ENCODE assay signal across 17 mouse cellular contexts in the genomic region with DNA sequence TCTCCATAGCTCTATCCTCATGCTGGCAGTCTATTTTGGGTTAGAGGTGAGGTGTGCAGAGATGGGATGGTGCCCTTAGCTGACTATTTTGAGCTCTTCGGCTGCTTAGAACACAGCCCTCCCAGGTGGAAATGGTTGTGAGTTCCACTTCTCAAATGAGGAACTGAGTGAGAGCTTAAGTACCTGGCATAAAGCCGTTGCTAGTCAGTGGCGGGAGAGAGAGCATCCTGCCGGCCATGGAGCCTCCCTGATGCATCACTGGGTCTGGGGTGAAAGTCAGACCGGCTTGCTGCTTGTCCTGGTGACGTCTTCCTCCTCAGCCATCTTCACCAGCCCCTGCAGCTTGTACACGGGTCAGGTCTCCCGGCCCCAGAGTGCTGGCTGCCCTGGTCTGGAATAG. TPM values are rescaled to one million over a fixed set of nuclear protein-coding genes. Genes with fewer than 3 reads are reported as not detected.
DNase-seq lines count a peak whose midpoint lies in the region; ATAC-seq and TF ChIP-seq lines count a peak whose summit lies in the region.
"Had no signal": no experiment of that assay in that cellular context is flagged by ENCODE, and none has a peak within 500 bp of the region (broad histone marks: within the 10 kb centered on the region; RNA-seq: fewer than 3 reads in every experiment).

No protein-coding gene starts in this region.

- H3K36me3 ChIP-seq in heart, embryonic 16.5 days (ENCODE audit: control insufficient read depth, insufficient read depth): no peaks in the 10 kb centered on the region
- 0 out of 2 replicates have a peak, but pooled peaks cover 3% of the 10 kb centered on the region for H3K36me3 ChIP-seq in liver, embryonic 15.5 days (replicated peaks)
- H3K36me3 ChIP-seq: embryonic facial prominence, embryonic 12.5 days; limb, embryonic 12.5 days; lung, embryonic 15.5 days had no signal

- H3K4me1 ChIP-seq in heart, embryonic 16.5 days (ENCODE audit: control insufficient read depth, insufficient read depth, low read length): peaks cover 63% of the 10 kb centered on the region
- H3K4me1 ChIP-seq in bone marrow, adult 2 months (ENCODE audit: control insufficient read depth, insufficient read depth, low read length): peaks cover 10% of the 10 kb centered on the region
- peaks cover 93% of the 10 kb centered on the region for H3K4me1 ChIP-seq in liver, embryonic 15.5 days (replicated peaks)

- no peak overlapping the region; the same call in 1 of the 2 replicates for H3K9ac ChIP-seq in heart, embryonic 16.5 days (ENCODE audit: low read length)
- H3K9ac ChIP-seq in liver, embryonic 15.5 days: no peak overlapping the region
- H3K9ac ChIP-seq: embryonic facial prominence, embryonic 12.5 days; lung, embryonic 15.5 days had no signal

- no peak for TF ChIP-seq CTCF in gastrocnemius, adult 2 months (IDR thresholded peaks at IDR 0.05)
- TF ChIP-seq CTCF in bone marrow, adult 2 months (IDR thresholded peaks at IDR 0.05; ENCODE audit: control insufficient read depth, insufficient read depth, low read length): no peak

- no peak for DNase-seq in gastrocnemius, adult 2 months
- DNase-seq in gastrocnemius, adult 8-10 months (ENCODE audit: low spot score in 2 of 2): no peak
- DNase-seq in heart, postnatal 10 days: no peak
- DNase-seq: adrenal gland, postnatal 10 days; gastrocnemius, postnatal 36 days had no signal

- H3K4me2 ChIP-seq in heart, embryonic 16.5 days (ENCODE audit: low read depth, low read length): no peak overlapping the region
- no peak overlapping the region for H3K4me2 ChIP-seq in liver, embryonic 15.5 days
- H3K4me2 ChIP-seq: embryonic facial prominence, embryonic 12.5 days; limb, embryonic 12.5 days; lung, embryonic 15.5 days had no signal

- intact Hi-C loops in gastrocnemius, adult 2 months (cut with DNase I): no loop called here
- intact Hi-C loops in heart, postnatal 10 days (cut with DNase I): no loop called here

- TF ChIP-seq POLR2A in bone marrow, adult 2 months (IDR thresholded peaks at IDR 0.05; ENCODE audit: borderline replicate concordance, control insufficient read depth, low read depth, low read length): no peak

- ATAC-seq in heart, embryonic 16.5 days (replicated peaks; ENCODE audit: extremely low read depth, insufficient read depth, low FRiP score): no peak
- ATAC-seq in liver, embryonic 15.5 days (ENCODE audit: insufficient read depth): no peak
- ATAC-seq in erythroid progenitor cell, adult 5-6 weeks (replicated peaks; ENCODE audit: low FRiP score, poor library complexity, severe bottlenecking): no peak
- no peak for ATAC-seq in erythroblast, adult 5-6 weeks (replicated peaks; ENCODE audit: low FRiP score, poor library complexity, severe bottlenecking)
- ATAC-seq: hindbrain, embryonic 16.5 days; intestine, postnatal 0 days; midbrain, embryonic 16.5 days had no signal

- WGBS in heart, embryonic 16.5 days: 62% methylated on average over 8 of the region's 8 CpGs
- 46% methylated on average over 8 of the region's 8 CpGs for WGBS in bone marrow, adult 2 months
- 70% methylated on average over 8 of the region's 8 CpGs for WGBS in liver, embryonic 15.5 days (ENCODE audit: insufficient replicate concordance)

- H3K27ac ChIP-seq in gastrocnemius, adult 2 months: peak overlapping the region; percentile 79
- peak overlapping the region; percentile 21; the same call in 1 of the 2 replicates for H3K27ac ChIP-seq in heart, embryonic 16.5 days (ENCODE audit: low read length)
- H3K27ac ChIP-seq in bone marrow, adult 2 months (ENCODE audit: control insufficient read depth, insufficient read depth, low read depth, low read length, poor library complexity): peak overlapping the region; percentile 62
- H3K27ac ChIP-seq in liver, embryonic 15.5 days (replicated peaks): peak overlapping the region; percentile 45
- H3K27ac ChIP-seq: embryonic facial prominence, embryonic 12.5 days; kidney, postnatal 0 days; limb, embryonic 12.5 days; lung, embryonic 15.5 days had no signal

- no peak overlapping the region for H3K4me3 ChIP-seq in gastrocnemius, adult 2 months
- no peak overlapping the region for H3K4me3 ChIP-seq in heart, embryonic 16.5 days (ENCODE audit: low read length)
- no peak overlapping the region for H3K4me3 ChIP-seq in bone marrow, adult 2 months (replicated peaks; ENCODE audit: control insufficient read depth, low read depth, low read length)
- no peak overlapping the region for H3K4me3 ChIP-seq in liver, embryonic 15.5 days (replicated peaks)
- H3K4me3 ChIP-seq: embryonic facial prominence, embryonic 12.5 days; limb, embryonic 12.5 days; lung, embryonic 15.5 days had no signal

- no peaks in the 10 kb centered on the region for H3K27me3 ChIP-seq in heart, embryonic 16.5 days (ENCODE audit: control insufficient read depth, insufficient read depth, low read length)
- no peaks in the 10 kb centered on the region for H3K27me3 ChIP-seq in liver, embryonic 15.5 days
- H3K27me3 ChIP-seq: embryonic facial prominence, embryonic 12.5 days; limb, embryonic 12.5 days; lung, embryonic 15.5 days had no signal

- no peaks in the 10 kb centered on the region for H3K9me3 ChIP-seq in heart, embryonic 16.5 days (replicated peaks; ENCODE audit: control insufficient read depth, low read length)
- H3K9me3 ChIP-seq in liver, embryonic 15.5 days (replicated peaks): no peaks in the 10 kb centered on the region
- H3K9me3 ChIP-seq: embryonic facial prominence, embryonic 12.5 days; limb, embryonic 12.5 days; lung, embryonic 15.5 days had no signal

RNA-seq across cellular contexts. Expression of gene Slc9a1, which starts 28.5 kb away (rescaled TPM):
- total RNA-seq in gastrocnemius, adult 2 months (2021): 10 to 100 TPM in 1 of 2 experiments, 1 to 10 TPM in 1; 8.1 to 11.7 TPM
- 1 to 10 TPM; 6.9 to 9.8 (median 8.4) TPM for total RNA-seq in gastrocnemius, adult 8-10 months (2022)
- 7.2 and 8.1 TPM in 2 replicates for polyA plus RNA-seq in heart, embryonic 16.5 days (2015; fragmentation: Nextera tagmentation; extraction: Ambion mirVana)
- total RNA-seq in heart, postnatal 10 days (2021): 10 to 100 TPM; 21.4 to 24.2 TPM
- polyA plus RNA-seq in bone marrow, adult 2 months (2011; ENCODE audit: insufficient read depth, insufficient read length, low replicate concordance, missing spikeins): 16.6 and 31.3 TPM in 2 replicates
- 2.9 and 3.0 TPM in 2 replicates for polyA plus RNA-seq in liver, embryonic 15.5 days (2015; fragmentation: Nextera tagmentation; extraction: Ambion mirVana)
- total RNA-seq in erythroid progenitor cell, adult 5-6 weeks (2015; ENCODE audit: low replicate concordance): 15.9 and 18.4 TPM in 2 replicates
- 13.5 and 13.7 TPM in 2 replicates for total RNA-seq in erythroid progenitor cell, adult 5-6 weeks (2017; ENCODE audit: low replicate concordance)
- 6.5 and 9.8 TPM in 2 replicates for total RNA-seq in erythroblast, adult 5-6 weeks (2015; ENCODE audit: low replicate concordance)
- total RNA-seq in erythroblast, adult 5-6 weeks (2017; ENCODE audit: low replicate concordance): 5.9 and 8.3 TPM in 2 replicates

RNA-seq across cellular contexts. Expression of gene Wdtc1, which starts 44.7 kb away (rescaled TPM):
- total RNA-seq in gastrocnemius, adult 2 months (2021): 10 to 100 TPM; 86.7 to 93.4 TPM
- 100 to 1,000 TPM in 2 of 4 experiments, 10 to 100 TPM in 2; 85.4 to 104 (median 95.3) TPM for total RNA-seq in gastrocnemius, adult 8-10 months (2022)
- polyA plus RNA-seq in heart, embryonic 16.5 days (2015; fragmentation: Nextera tagmentation; extraction: Ambion mirVana): 13.5 and 13.7 TPM in 2 replicates
- total RNA-seq in heart, postnatal 10 days (2021): 10 to 100 TPM; 55.3 to 58.8 TPM
- 9.5 and 14.6 TPM in 2 replicates for polyA plus RNA-seq in bone marrow, adult 2 months (2011; ENCODE audit: insufficient read depth, insufficient read length, low replicate concordance, missing spikeins)
- 8.1 and 8.5 TPM in 2 replicates for polyA plus RNA-seq in liver, embryonic 15.5 days (2015; fragmentation: Nextera tagmentation; extraction: Ambion mirVana)
- total RNA-seq in erythroid progenitor cell, adult 5-6 weeks (2015; ENCODE audit: low replicate concordance): 16.2 and 28.5 TPM in 2 replicates
- total RNA-seq in erythroid progenitor cell, adult 5-6 weeks (2017; ENCODE audit: low replicate concordance): 9.0 and 10.1 TPM in 2 replicates
- 8.6 and 9.6 TPM in 2 replicates for total RNA-seq in erythroblast, adult 5-6 weeks (2015; ENCODE audit: low replicate concordance)
- total RNA-seq in erythroblast, adult 5-6 weeks (2017; ENCODE audit: low replicate concordance): 8.4 and 18.3 TPM in 2 replicates

Comparison
In these comparisons a context has a peak if more than half of its experiments do, and no peak if none do; other contexts are left out.
1. H3K27ac ChIP-seq: peak in every context shown above with its lines; median percentile 79 in gastrocnemius, adult 2 months; 62 in bone marrow, adult 2 months; 45 in liver, embryonic 15.5 days; 21 in heart, embryonic 16.5 days.